Mouse (Mus musculus): ENCODE results near the gene Olfr461. TPM values are rescaled to one million over a fixed set of nuclear protein-coding genes. Genes with fewer than 3 reads are reported as not detected.
"Not testable (repeated sequence)": the region's sequence is repeated elsewhere in the genome, so short reads cannot be mapped to it uniquely, and the experiment has no call there.

Olfr461 gene
- polyA plus RNA-seq (2014; fragmentation: Nextera tagmentation; extraction: Ambion mirVana), result not detected in 2 replicates

GRCm38 (mm10) chr6:40554950-40555349 is at the start of gene Olfr461:
TSS of gene Olfr461 (minus strand) at chr6:40555050.
- Histone ChIP-seq H3K4me1 (replicated peaks; ENCODE audit: control insufficient read depth, insufficient read depth, low read length) (no peaks in the 10 kb centered on the region), H3K4me2 (ENCODE audit: low read length) (no peak within 1 kb of the TSS), H3K9me3 (ENCODE audit: control insufficient read depth, low read length) (no peaks in the 10 kb centered on the region), H3K27me3 (replicated peaks; ENCODE audit: control insufficient read depth, insufficient read depth, low read length) (no peaks in the 10 kb centered on the region), H3K27ac (ENCODE audit: low read depth) (no peak within 1 kb of the TSS), H3K9ac (ENCODE audit: low read length) (no peak within 1 kb of the TSS), H3K4me3 (ENCODE audit: low read depth, low read length) (no peak within 1 kb of the TSS), H3K36me3 (ENCODE audit: control insufficient read depth, insufficient read depth, low read length) (no peaks in the 10 kb centered on the region)
- ATAC-seq (replicated peaks; ENCODE audit: low FRiP score, low TSS enrichment, low read depth), result no peak
- no peak for DNase-seq (ENCODE audit: low spot score)
- 79% methylated on average over 2 of the region's 2 CpGs for WGBS

GRCm38 (mm10) chr6:40598546-40598945 is 43.7 kb upstream of the Olfr461 start:
- not testable (repeated sequence) for H3K4me2 ChIP-seq (ENCODE audit: low read length); H3K9me3 ChIP-seq (ENCODE audit: control insufficient read depth, low read length); H3K4me1 ChIP-seq (replicated peaks; ENCODE audit: control insufficient read depth, insufficient read depth, low read length); H3K4me3 ChIP-seq (ENCODE audit: low read depth, low read length); ATAC-seq (replicated peaks; ENCODE audit: low FRiP score, low TSS enrichment, low read depth); H3K36me3 ChIP-seq (ENCODE audit: control insufficient read depth, insufficient read depth, low read length); H3K27me3 ChIP-seq (replicated peaks; ENCODE audit: control insufficient read depth, insufficient read depth, low read length); DNase-seq (ENCODE audit: low spot score); H3K27ac ChIP-seq (ENCODE audit: low read depth); H3K9ac ChIP-seq (ENCODE audit: low read length)
- WGBS, result 33% methylated on average over 4 of the region's 4 CpGs

GRCm38 (mm10) chr6:40594804-40595550 is 40.1 kb upstream of the Olfr461 start:
- no peaks in the 10 kb centered on the region for H3K27me3 ChIP-seq (replicated peaks; ENCODE audit: control insufficient read depth, insufficient read depth, low read length)
- no peak for ATAC-seq (replicated peaks; ENCODE audit: low FRiP score, low TSS enrichment, low read depth)
- H3K9me3 ChIP-seq (ENCODE audit: control insufficient read depth, low read length), result no peaks in the 10 kb centered on the region
- H3K9ac ChIP-seq (ENCODE audit: low read length), result no peak overlapping the region
- no peaks in the 10 kb centered on the region for H3K36me3 ChIP-seq (ENCODE audit: control insufficient read depth, insufficient read depth, low read length)
- DNase-seq (ENCODE audit: low spot score), result no peak
- no peak overlapping the region for H3K4me2 ChIP-seq (ENCODE audit: low read length)
- H3K27ac ChIP-seq (ENCODE audit: low read depth), result no peak overlapping the region
- H3K4me1 ChIP-seq (replicated peaks; ENCODE audit: control insufficient read depth, insufficient read depth, low read length), result no peaks in the 10 kb centered on the region
- 71% methylated on average over 3 of the region's 3 CpGs for WGBS
- no peak overlapping the region for H3K4me3 ChIP-seq (ENCODE audit: low read depth, low read length)

GRCm38 (mm10) chr6:40588346-40588745 is 33.5 kb upstream of the Olfr461 start:
- Histone ChIP-seq H3K27ac (ENCODE audit: low read depth) (no peak overlapping the region), H3K4me2 (ENCODE audit: low read length) (no peak overlapping the region), H3K4me3 (ENCODE audit: low read depth, low read length) (no peak overlapping the region), H3K4me1 (replicated peaks; ENCODE audit: control insufficient read depth, insufficient read depth, low read length) (no peaks in the 10 kb centered on the region), H3K27me3 (replicated peaks; ENCODE audit: control insufficient read depth, insufficient read depth, low read length) (no peaks in the 10 kb centered on the region), H3K9ac (ENCODE audit: low read length) (no peak overlapping the region), H3K36me3 (ENCODE audit: control insufficient read depth, insufficient read depth, low read length) (no peaks in the 10 kb centered on the region), H3K9me3 (ENCODE audit: control insufficient read depth, low read length) (no peaks in the 10 kb centered on the region)
- no peak for ATAC-seq (replicated peaks; ENCODE audit: low FRiP score, low TSS enrichment, low read depth)
- DNase-seq (ENCODE audit: low spot score), result no peak
- WGBS, result 90% methylated on average over 2 of the region's 2 CpGs

- H3K4me2 ChIP-seq (ENCODE audit: low read length), result no peak within 1 kb of the TSS
- H3K27me3 ChIP-seq (replicated peaks; ENCODE audit: control insufficient read depth, insufficient read depth, low read length), result no peaks in the 10 kb centered on the region
- H3K9ac ChIP-seq (ENCODE audit: low read length), result no peak within 1 kb of the TSS
- DNase-seq (ENCODE audit: low spot score), result no peak
- no peaks in the 10 kb centered on the region for H3K4me1 ChIP-seq (replicated peaks; ENCODE audit: control insufficient read depth, insufficient read depth, low read length)
- no peaks in the 10 kb centered on the region for H3K9me3 ChIP-seq (ENCODE audit: control insufficient read depth, low read length)
- no peak within 1 kb of the TSS for H3K4me3 ChIP-seq (ENCODE audit: low read depth, low read length)
- ATAC-seq (replicated peaks; ENCODE audit: low FRiP score, low TSS enrichment, low read depth), result no peak
- no peaks in the 10 kb centered on the region for H3K36me3 ChIP-seq (ENCODE audit: control insufficient read depth, insufficient read depth, low read length)
- H3K27ac ChIP-seq (ENCODE audit: low read depth), result no peak within 1 kb of the TSS
- 78% methylated on average over 5 of the region's 5 CpGs for WGBS
Observed at GRCm38 (mm10) chr6:40585645-40586044, 30.8 kb upstream of the Olfr461 start, which contains the start of gene Clec5a. TSS of gene Clec5a (minus strand) at chr6:40585821.

- WGBS, result 82% methylated on average over 6 of the region's 6 CpGs
- H3K36me3 ChIP-seq (ENCODE audit: control insufficient read depth, insufficient read depth, low read length), result no peaks in the 10 kb centered on the region
- H3K4me3 ChIP-seq (ENCODE audit: low read depth, low read length), result no peak overlapping the region
- no peak overlapping the region for H3K9ac ChIP-seq (ENCODE audit: low read length)
- no peak overlapping the region for H3K27ac ChIP-seq (ENCODE audit: low read depth)
- DNase-seq (ENCODE audit: low spot score), result no peak
- no peaks in the 10 kb centered on the region for H3K9me3 ChIP-seq (ENCODE audit: control insufficient read depth, low read length)
- no peak overlapping the region for H3K4me2 ChIP-seq (ENCODE audit: low read length)
- no peaks in the 10 kb centered on the region for H3K4me1 ChIP-seq (replicated peaks; ENCODE audit: control insufficient read depth, insufficient read depth, low read length)
- no peak for ATAC-seq (replicated peaks; ENCODE audit: low FRiP score, low TSS enrichment, low read depth)
- no peaks in the 10 kb centered on the region for H3K27me3 ChIP-seq (replicated peaks; ENCODE audit: control insufficient read depth, insufficient read depth, low read length)
Observed at GRCm38 (mm10) chr6:40584336-40584735, 29.5 kb upstream of the Olfr461 start.

GRCm38 (mm10) chr6:40576305-40576704 is 21.5 kb upstream of the Olfr461 start:
- Histone ChIP-seq H3K9ac (ENCODE audit: low read length) (no peak overlapping the region), H3K4me1 (replicated peaks; ENCODE audit: control insufficient read depth, insufficient read depth, low read length) (no peaks in the 10 kb centered on the region), H3K9me3 (ENCODE audit: control insufficient read depth, low read length) (no peaks in the 10 kb centered on the region), H3K4me2 (ENCODE audit: low read length) (no peak overlapping the region), H3K27ac (ENCODE audit: low read depth) (no peak overlapping the region), H3K36me3 (ENCODE audit: control insufficient read depth, insufficient read depth, low read length) (no peaks in the 10 kb centered on the region), H3K4me3 (ENCODE audit: low read depth, low read length) (no peak overlapping the region), H3K27me3 (replicated peaks; ENCODE audit: control insufficient read depth, insufficient read depth, low read length) (no peaks in the 10 kb centered on the region)
- DNase-seq (ENCODE audit: low spot score), result no peak
- 83% methylated on average over 1 of the region's 1 CpGs for WGBS
- no peak for ATAC-seq (replicated peaks; ENCODE audit: low FRiP score, low TSS enrichment, low read depth)

GRCm38 (mm10) chr6:40573618-40574017 is 18.8 kb upstream of the Olfr461 start:
- no peaks in the 10 kb centered on the region for H3K9me3 ChIP-seq (ENCODE audit: control insufficient read depth, low read length)
- H3K4me2 ChIP-seq (ENCODE audit: low read length), result no peak overlapping the region
- H3K4me1 ChIP-seq (replicated peaks; ENCODE audit: control insufficient read depth, insufficient read depth, low read length), result no peaks in the 10 kb centered on the region
- no peak for ATAC-seq (replicated peaks; ENCODE audit: low FRiP score, low TSS enrichment, low read depth)
- H3K36me3 ChIP-seq (ENCODE audit: control insufficient read depth, insufficient read depth, low read length), result no peaks in the 10 kb centered on the region
- no peak for DNase-seq (ENCODE audit: low spot score)
- H3K27me3 ChIP-seq (replicated peaks; ENCODE audit: control insufficient read depth, insufficient read depth, low read length), result no peaks in the 10 kb centered on the region
- H3K4me3 ChIP-seq (ENCODE audit: low read depth, low read length), result no peak overlapping the region
- H3K27ac ChIP-seq (ENCODE audit: low read depth), result no peak overlapping the region
- no peak overlapping the region for H3K9ac ChIP-seq (ENCODE audit: low read length)
- WGBS, result 60% methylated on average over 3 of the region's 3 CpGs

- Histone ChIP-seq H3K4me1 (replicated peaks; ENCODE audit: control insufficient read depth, insufficient read depth, low read length) (no peaks in the 10 kb centered on the region), H3K27me3 (replicated peaks; ENCODE audit: control insufficient read depth, insufficient read depth, low read length) (no peaks in the 10 kb centered on the region), H3K9ac (ENCODE audit: low read length) (no peak within 1 kb of the TSS), H3K36me3 (ENCODE audit: control insufficient read depth, insufficient read depth, low read length) (no peaks in the 10 kb centered on the region), H3K4me2 (ENCODE audit: low read length) (no peak within 1 kb of the TSS), H3K27ac (ENCODE audit: low read depth) (no peak within 1 kb of the TSS), H3K9me3 (ENCODE audit: control insufficient read depth, low read length) (no peaks in the 10 kb centered on the region), H3K4me3 (ENCODE audit: low read depth, low read length) (no peak within 1 kb of the TSS)
- no peak for ATAC-seq (replicated peaks; ENCODE audit: low FRiP score, low TSS enrichment, low read depth)
- DNase-seq (ENCODE audit: low spot score), result no peak
- 84% methylated on average over 3 of the region's 3 CpGs for WGBS
Observed at GRCm38 (mm10) chr6:40569187-40569586, 14.3 kb upstream of the Olfr461 start, which contains the start of gene Olfr460. TSS of gene Olfr460 (plus strand) at chr6:40569487.
